ENCODE assay signal across 16 mouse cellular contexts in genomic region chrX:162831036-162831435, GRCm38 (mm10).
"Had no signal": no experiment of that assay in that cellular context is flagged by ENCODE, and none has a peak within 500 bp of the region (broad histone marks: within the 10 kb centered on the region; RNA-seq: fewer than 3 reads in every experiment).

No protein-coding gene starts in this region.

- H3K9me3 ChIP-seq: kidney, embryonic 15.5 days; liver, embryonic 13.5 days had no signal

- H3K27me3 ChIP-seq: liver, embryonic 13.5 days had no signal

- H3K27ac ChIP-seq: kidney, embryonic 15.5 days; layer of hippocampus, adult 2 months; left cerebral cortex, adult 2 months; liver, embryonic 13.5 days; stomach, postnatal 0 days had no signal

- H3K4me3 ChIP-seq: kidney, embryonic 15.5 days; layer of hippocampus, adult 2 months; left cerebral cortex, adult 2 months; liver, embryonic 13.5 days had no signal

- H3K4me2 ChIP-seq: kidney, embryonic 15.5 days; liver, embryonic 13.5 days; midbrain, embryonic 11.5 days had no signal

- DNase-seq: kidney, adult 8-10 months; kidney, postnatal 10 days; layer of hippocampus, adult 9-11 months; layer of hippocampus, postnatal 36 days; liver, embryonic 13.5 days; lung, adult 2 months; lung, postnatal 14 days; lung, postnatal 4 days; midbrain, embryonic 14.5 days; thymus, adult 2 months; thymus, postnatal 14 days had no signal

- H3K9ac ChIP-seq: kidney, embryonic 15.5 days; liver, embryonic 13.5 days had no signal

- H3K36me3 ChIP-seq: kidney, embryonic 15.5 days; liver, embryonic 13.5 days had no signal
